Mouse (Mus musculus) gastrocnemius, postnatal 36 days (tissue): ENCODE results near the gene Irx3. TPM values are rescaled to one million over a fixed set of nuclear protein-coding genes. Genes with fewer than 3 reads are reported as not detected.

ENCODE experiments used
- DNase-seq, 2 experiments: peaks; one replicate each; pipeline ENCODE4 v3.0.0; 2022
- intact Hi-C: fragments of 180-260 bp; cut with DNase I; formaldehyde crosslinking; loops from one replicate; pipeline ENCODE4 v1.15.1; 2025
- long read RNA-seq, 2 experiments: library from polyadenylated mRNA; stranded (forward); transcript quantifications; one replicate each; pipeline ENCODE4 v2.0.0; 2021
- total RNA-seq, 2 experiments: library from RNA; stranded (reverse); gene quantifications; 2 replicates each; pipeline ENCODE4 v1.2.3; 2021

Irx3 gene
- 1 to 10 TPM in 1 of 2 experiments, under 1 TPM in 1; 0.64 to 1.5 TPM for total RNA-seq
- long read RNA-seq, experiment 1, partial matches to known transcripts, result 0 of 2 reads
- long read RNA-seq, experiment 1, other reads (novel, unspliced or antisense), result 1 of 2 reads
- long read RNA-seq, experiment 2, result 0 reads

GRCm38 (mm10) chr8:91801839-91802238 is at the start of gene Irx3:
TSS of gene Irx3 (minus strand) at chr8:91802067.
- intact Hi-C loops, result loop anchor here (5.0 to 10.0 kb wide), 2 partner anchors 497 to 555 kb away; partner anchors contain the start of gene Irx5
- DNase-seq, result peak; percentile 58 to 71

GRCm38 (mm10) chr8:91851359-91851758 is 49.5 kb upstream of the Irx3 start:
- intact Hi-C loops, result no loop called here
- DNase-seq, result no peak

- intact Hi-C loops, result no loop called here
- DNase-seq, result no peak
Measured at GRCm38 (mm10) chr8:91849984-91850383, 48.1 kb upstream of the Irx3 start.

- intact Hi-C loops, result no loop called here
- no peak for DNase-seq
Measured at GRCm38 (mm10) chr8:91849529-91849928, 47.7 kb upstream of the Irx3 start.

GRCm38 (mm10) chr8:91845641-91846040 is 43.8 kb upstream of the Irx3 start:
- no peak for DNase-seq
- intact Hi-C loops, result no loop called here

GRCm38 (mm10) chr8:91837131-91837530 is 35.3 kb upstream of the Irx3 start:
- intact Hi-C loops, result no loop called here
- no peak for DNase-seq

- DNase-seq, result no peak
- intact Hi-C loops, result no loop called here
Measured at GRCm38 (mm10) chr8:91836685-91837084, 34.8 kb upstream of the Irx3 start.

- intact Hi-C loops, result no loop called here
Measured at GRCm38 (mm10) chr8:91827661-91828060, 25.8 kb upstream of the Irx3 start.

GRCm38 (mm10) chr8:91827192-91827591 is 25.3 kb upstream of the Irx3 start:
- DNase-seq, result no peak
- intact Hi-C loops, result no loop called here

More at GRCm38 (mm10) chr8:91827661-91828060, 25.8 kb upstream of the Irx3 start:
- no peak for DNase-seq

- DNase-seq, result no peak
- intact Hi-C loops, result no loop called here
Measured at GRCm38 (mm10) chr8:91823357-91823756, 21.5 kb upstream of the Irx3 start.

GRCm38 (mm10) chr8:91822746-91823145 is 20.9 kb upstream of the Irx3 start:
- intact Hi-C loops, result no loop called here
- DNase-seq, result no peak

GRCm38 (mm10) chr8:91821976-91822375 is 20.1 kb upstream of the Irx3 start:
- no peak for DNase-seq
- intact Hi-C loops, result no loop called here

GRCm38 (mm10) chr8:91819778-91820177 is 17.9 kb upstream of the Irx3 start:
- intact Hi-C loops, result no loop called here
- no peak for DNase-seq

- intact Hi-C loops, result no loop called here
- DNase-seq, result no peak
Measured at GRCm38 (mm10) chr8:91818784-91819183, 16.9 kb upstream of the Irx3 start.

- DNase-seq, result no peak
Measured at GRCm38 (mm10) chr8:91814106-91814505, 12.2 kb upstream of the Irx3 start.

GRCm38 (mm10) chr8:91806720-91807241 is 4.9 kb upstream of the Irx3 start:
- DNase-seq, result no peak
- intact Hi-C loops, result loop anchor here (10.0 kb wide), 1 partner anchor 502 kb away; no protein-coding TSS in a partner anchor

More at GRCm38 (mm10) chr8:91814106-91814505, 12.2 kb upstream of the Irx3 start:
- intact Hi-C loops, result no loop called here

GRCm38 (mm10) chr8:91806084-91806719 is 4.3 kb upstream of the Irx3 start:
- intact Hi-C loops, result loop anchor here (10.0 kb wide), 1 partner anchor 501 kb away; no protein-coding TSS in a partner anchor

GRCm38 (mm10) chr8:91805254-91805671 is 3.4 kb upstream of the Irx3 start:
- intact Hi-C loops, result loop anchor here (10.0 kb wide), 1 partner anchor 500 kb away; no protein-coding TSS in a partner anchor

More at GRCm38 (mm10) chr8:91806084-91806719, 4.3 kb upstream of the Irx3 start:
- DNase-seq, result no peak

GRCm38 (mm10) chr8:91804403-91805253 is 2.8 kb upstream of the Irx3 start:
- DNase-seq, result no peak
- intact Hi-C loops, result loop anchor here (5.0 to 10.0 kb wide), 2 partner anchors 500 to 553 kb away; partner anchors contain the start of gene Irx5

More at GRCm38 (mm10) chr8:91805254-91805671, 3.4 kb upstream of the Irx3 start:
- DNase-seq, result peak in 1 of 2 experiments; percentile 40
